Mouse (Mus musculus) neural tube, embryonic 15.5 days (tissue): ENCODE data around the gene Aldh1l1. TPM values are rescaled to one million over a fixed set of nuclear protein-coding genes. Genes with fewer than 3 reads are reported as not detected.

Experiments used
- ATAC-seq: fragments of 200-750 bp; cut with Nextera tagmentation; 2 replicates; pipeline ENCODE4 v1.8.0; 2017; ENCODE audit warnings: mild to moderate bottlenecking, moderate TSS enrichment, moderate library complexity; ENCODE audit not compliant: low FRiP score
- H3K27ac ChIP-seq: fragments of 300-500 bp; sonication (generic); replicated peaks from 2 replicates; pipeline ENCODE4 v1.5.1; 2015; ENCODE audit warnings: mild to moderate bottlenecking, inconsistent platforms
- H3K27me3 ChIP-seq: fragments of 300-500 bp; sonication (generic); replicated peaks from 2 replicates; pipeline ENCODE4 v1.6.1; 2015; ENCODE audit warnings: inconsistent platforms
- H3K36me3 ChIP-seq: fragments of 300-500 bp; sonication (generic); 2 replicates; pipeline ENCODE4 v1.6.1; 2015; ENCODE audit warnings: inconsistent platforms
- H3K4me1 ChIP-seq: fragments of 300-500 bp; sonication (generic); 2 replicates; pipeline ENCODE4 v1.6.1; 2015; ENCODE audit warnings: inconsistent platforms
- H3K4me2 ChIP-seq: fragments of 300-500 bp; sonication (generic); 2 replicates; pipeline ENCODE4 v1.6.1; 2015; ENCODE audit warnings: inconsistent platforms, mild to moderate bottlenecking, moderate library complexity
- H3K4me3 ChIP-seq: fragments of 300-500 bp; sonication (generic); replicated peaks from 2 replicates; pipeline ENCODE4 v1.5.1; 2015; ENCODE audit warnings: mild to moderate bottlenecking, inconsistent platforms
- H3K9ac ChIP-seq: fragments of 300-500 bp; sonication (generic); replicated peaks from 2 replicates; pipeline ENCODE4 v1.6.1; 2015; ENCODE audit warnings: mild to moderate bottlenecking, inconsistent platforms
- H3K9me3 ChIP-seq: fragments of 300-500 bp; sonication (generic); replicated peaks from 2 replicates; pipeline ENCODE4 v1.6.1; 2016; ENCODE audit warnings: inconsistent platforms
- WGBS: fragments of 180-500 bp; shearing (Covaris S2); methylation state at CpG from one replicate; pipeline ENCODE4 v1.1.7; 2015; ENCODE audit warnings: mixed read lengths; 5-methylcytosine and 5-hydroxymethylcytosine counted together
- polyA plus RNA-seq: library from polyadenylated mRNA; unstranded; fragments of >200 nt; fragmentation: Nextera tagmentation; extraction: Ambion mirVana; gene quantifications from 2 replicates; pipeline ENCODE4 v1.2.1, GENCODE M21; 2015

Gene Aldh1l1
- polyA plus RNA-seq, 1 experiment from 2014 or later: 68.2 TPM

- WGBS: 83% methylated on average over 4 of the region's 4 CpGs
- no peak for ATAC-seq
- H3K36me3 ChIP-seq: no peaks in the 10 kb centered on the region
These were observed 114.1 kb downstream of the Aldh1l1 start for GRCm38 (mm10) chr6:90600351-90600750.

DNA sequence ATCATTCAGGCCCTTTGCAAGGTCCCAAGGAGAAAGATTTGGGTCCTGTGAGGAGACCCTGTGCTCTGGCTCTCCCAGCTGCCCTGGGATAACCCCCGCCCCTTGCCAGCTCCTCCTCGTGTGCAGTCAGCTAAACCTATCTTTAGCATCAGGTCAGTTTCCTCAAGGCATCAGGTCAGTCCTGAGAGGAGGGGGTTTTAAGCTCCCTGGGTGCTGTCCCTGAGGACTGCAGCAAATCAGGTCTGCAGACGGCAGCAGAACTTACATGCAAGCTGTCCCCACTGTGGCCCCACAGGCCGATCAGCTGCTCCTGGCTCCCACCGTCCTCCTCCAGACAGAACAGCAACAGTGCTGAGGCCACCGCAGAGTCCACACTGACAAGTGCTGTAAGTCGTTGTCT lies 115.5 kb downstream of the Aldh1l1 start:
- no peaks in the 10 kb centered on the region for H3K27me3 ChIP-seq
- H3K9ac ChIP-seq: no peak overlapping the region
- H3K27ac ChIP-seq: no peak overlapping the region
- peaks cover 20% of the 10 kb centered on the region for H3K4me1 ChIP-seq
- no peaks in the 10 kb centered on the region for H3K9me3 ChIP-seq
- no peak for ATAC-seq
- no peak overlapping the region for H3K4me3 ChIP-seq
- no peak overlapping the region for H3K4me2 ChIP-seq
- 66% methylated on average over 7 of the region's 7 CpGs for WGBS
- H3K36me3 ChIP-seq: no peaks in the 10 kb centered on the region

More at GRCm38 (mm10) chr6:90600351-90600750, 114.1 kb downstream of the Aldh1l1 start:
- Histone ChIP-seq H3K4me2 (no peak overlapping the region), H3K9me3 (no peaks in the 10 kb centered on the region), H3K4me3 (no peak overlapping the region), H3K9ac (no peak overlapping the region), H3K27me3 (no peaks in the 10 kb centered on the region), H3K27ac (no peak overlapping the region), H3K4me1 (peaks cover 10% of the 10 kb centered on the region)

DNA sequence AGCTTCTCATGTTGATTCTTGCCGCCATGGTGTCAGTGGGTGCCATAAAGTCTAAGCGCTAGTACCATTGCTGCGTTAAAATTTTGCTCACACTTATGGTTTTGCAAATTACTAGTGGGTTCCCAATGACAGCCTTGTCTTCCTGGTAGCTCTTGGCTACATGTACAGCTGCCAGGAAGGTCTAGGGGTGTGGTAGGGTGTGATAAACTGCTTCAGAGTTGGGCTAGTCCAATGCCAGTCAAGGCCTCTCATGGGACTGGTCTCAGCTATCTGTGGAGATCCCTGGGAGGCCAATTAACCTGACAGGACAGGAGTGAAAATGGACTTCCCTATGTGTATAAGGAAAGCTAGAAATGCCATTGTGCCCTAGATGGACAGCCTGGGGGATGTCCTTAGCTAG lies 116.1 kb downstream of the Aldh1l1 start:
- Histone ChIP-seq H3K4me3 (no peak overlapping the region), H3K36me3 (no peaks in the 10 kb centered on the region), H3K27ac (no peak overlapping the region), H3K4me2 (no peak overlapping the region), H3K9me3 (no peaks in the 10 kb centered on the region), H3K4me1 (peaks cover 21% of the 10 kb centered on the region), H3K27me3 (no peaks in the 10 kb centered on the region), H3K9ac (no peak overlapping the region)
- no peak for ATAC-seq
- 98% methylated on average over 3 of the region's 3 CpGs for WGBS

- Histone ChIP-seq H3K4me3 (no peak overlapping the region), H3K27me3 (no peaks in the 10 kb centered on the region), H3K27ac (no peak overlapping the region), H3K9me3 (no peaks in the 10 kb centered on the region), H3K4me1 (peaks cover 21% of the 10 kb centered on the region), H3K36me3 (no peaks in the 10 kb centered on the region), H3K4me2 (no peak overlapping the region), H3K9ac (no peak overlapping the region)
- 72% methylated on average over 7 of the region's 7 CpGs for WGBS
- ATAC-seq: no peak
These were observed 116.9 kb downstream of the Aldh1l1 start for GRCm38 (mm10) chr6:90603126-90603525.

DNA sequence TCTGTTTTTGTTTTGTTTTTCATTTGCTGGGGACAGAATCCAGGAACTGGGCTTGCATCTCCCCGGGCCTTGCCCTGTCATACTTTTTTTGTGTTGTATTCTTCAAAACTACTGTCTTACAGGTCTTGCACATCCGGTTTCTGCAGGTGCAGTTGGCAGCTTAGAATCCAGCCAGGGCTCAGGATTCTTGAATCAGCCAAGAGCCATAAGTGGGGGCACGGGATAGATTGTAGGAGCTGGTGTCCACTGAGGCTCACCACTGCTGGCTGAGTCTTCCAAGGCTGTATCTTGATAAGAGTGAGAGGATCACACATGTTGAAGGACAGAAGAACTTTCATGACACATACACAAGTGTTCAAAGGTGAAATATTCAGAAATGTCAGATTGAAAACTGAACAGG lies 117.9 kb downstream of the Aldh1l1 start:
- peak; percentile 6; the same call in 1 of the 2 replicates for ATAC-seq
- H3K9me3 ChIP-seq: no peaks in the 10 kb centered on the region
- 0 out of 2 replicates have a peak overlapping the region, but pooled peaks have one; percentile 41 for H3K27ac ChIP-seq
- peak overlapping the region; percentile 84 for H3K4me2 ChIP-seq
- no peaks in the 10 kb centered on the region for H3K27me3 ChIP-seq
- peak overlapping the region; percentile 68 for H3K4me3 ChIP-seq
- no peaks in the 10 kb centered on the region for H3K36me3 ChIP-seq
- H3K9ac ChIP-seq: no peak overlapping the region
- 63% methylated on average over 3 of the region's 3 CpGs for WGBS
- peaks cover 21% of the 10 kb centered on the region for H3K4me1 ChIP-seq

- Histone ChIP-seq H3K9ac (peak within 1 kb of the TSS; percentile 73), H3K9me3 (no peaks in the 10 kb centered on the region), H3K27ac (peak within 1 kb of the TSS; percentile 41; the same call in 1 of the 2 replicates), H3K4me3 (peak within 1 kb of the TSS; percentile 68), H3K27me3 (no peaks in the 10 kb centered on the region), H3K4me1 (peaks cover 21% of the 10 kb centered on the region), H3K36me3 (no peaks in the 10 kb centered on the region), H3K4me2 (peak within 1 kb of the TSS; percentile 84)
- 1% methylated on average over 49 of the region's 49 CpGs for WGBS
- peak; percentile 90 for ATAC-seq
These were observed 118.5 kb downstream of the Aldh1l1 start, which contains the start of gene Slc41a3 for GRCm38 (mm10) chr6:90604533-90605297. TSS of gene Slc41a3 (plus strand) at chr6:90604725.

- 0 out of 2 replicates have a peak overlapping the region, but pooled peaks have one; percentile 37 for H3K27ac ChIP-seq
- no peaks in the 10 kb centered on the region for H3K9me3 ChIP-seq
- H3K4me3 ChIP-seq: peak overlapping the region; percentile 68
- peak overlapping the region; percentile 84 for H3K4me2 ChIP-seq
- H3K36me3 ChIP-seq: no peaks in the 10 kb centered on the region
- ATAC-seq: peak; percentile 1; the same call in 1 of the 2 replicates
- H3K27me3 ChIP-seq: no peaks in the 10 kb centered on the region
- peak overlapping the region; percentile 73 for H3K9ac ChIP-seq
- peaks cover 21% of the 10 kb centered on the region for H3K4me1 ChIP-seq
- WGBS: 10% methylated on average over 5 of the region's 5 CpGs
These were observed 119.1 kb downstream of the Aldh1l1 start for GRCm38 (mm10) chr6:90605298-90605665.

GRCm38 (mm10) chr6:90606538-90606937 lies 120.3 kb downstream of the Aldh1l1 start:
- H3K9ac ChIP-seq: no peak overlapping the region
- no peak for ATAC-seq
- no peak overlapping the region for H3K4me3 ChIP-seq
- peak overlapping the region; percentile 14; the same call in 1 of the 2 replicates for H3K4me2 ChIP-seq
- H3K27ac ChIP-seq: no peak overlapping the region
- H3K36me3 ChIP-seq: no peaks in the 10 kb centered on the region
- no peaks in the 10 kb centered on the region for H3K9me3 ChIP-seq
- no peaks in the 10 kb centered on the region for H3K27me3 ChIP-seq
- WGBS: 25% methylated on average over 7 of the region's 7 CpGs
- H3K4me1 ChIP-seq: peaks cover 21% of the 10 kb centered on the region

GRCm38 (mm10) chr6:90607196-90607595 lies 121.0 kb downstream of the Aldh1l1 start:
- Histone ChIP-seq H3K4me1 (peaks cover 21% of the 10 kb centered on the region), H3K4me3 (no peak overlapping the region), H3K36me3 (no peaks in the 10 kb centered on the region), H3K9me3 (no peaks in the 10 kb centered on the region), H3K9ac (no peak overlapping the region), H3K27ac (no peak overlapping the region), H3K27me3 (no peaks in the 10 kb centered on the region), H3K4me2 (no peak overlapping the region)
- WGBS: 23% methylated on average over 5 of the region's 5 CpGs
- no peak for ATAC-seq

DNA sequence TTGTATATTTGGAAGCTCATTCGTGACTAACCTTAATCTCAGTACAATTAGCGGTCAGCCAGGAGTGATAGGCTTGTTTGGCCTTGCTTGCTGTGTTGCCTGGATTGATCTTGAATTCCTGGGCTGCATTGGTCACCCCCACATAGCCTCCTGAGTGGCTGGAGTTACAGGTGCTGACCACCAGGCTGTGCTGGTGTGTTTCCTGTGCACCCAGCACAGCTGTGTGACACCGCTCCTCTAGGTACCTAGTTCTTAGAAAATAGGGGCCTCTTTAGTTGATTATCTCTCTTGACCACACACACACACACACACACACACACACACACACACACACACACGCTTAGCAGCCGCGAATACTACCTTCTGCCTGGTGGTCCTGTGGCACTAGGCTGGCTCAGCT lies 122.0 kb downstream of the Aldh1l1 start:
- Histone ChIP-seq H3K4me1 (peaks cover 21% of the 10 kb centered on the region), H3K9me3 (no peaks in the 10 kb centered on the region), H3K9ac (no peak overlapping the region), H3K36me3 (no peaks in the 10 kb centered on the region), H3K4me2 (no peak overlapping the region), H3K4me3 (no peak overlapping the region), H3K27ac (no peak overlapping the region), H3K27me3 (no peaks in the 10 kb centered on the region)
- ATAC-seq: no peak
- 74% methylated on average over 6 of the region's 6 CpGs for WGBS

GRCm38 (mm10) chr6:90610248-90610647 lies 124.0 kb downstream of the Aldh1l1 start:
- ATAC-seq: no peak
- Histone ChIP-seq H3K4me2 (no peak overlapping the region), H3K27me3 (no peaks in the 10 kb centered on the region), H3K4me3 (no peak overlapping the region), H3K9me3 (no peaks in the 10 kb centered on the region), H3K4me1 (peaks cover 11% of the 10 kb centered on the region), H3K36me3 (no peaks in the 10 kb centered on the region), H3K27ac (no peak overlapping the region), H3K9ac (no peak overlapping the region)
- WGBS: 94% methylated on average over 5 of the region's 5 CpGs

DNA sequence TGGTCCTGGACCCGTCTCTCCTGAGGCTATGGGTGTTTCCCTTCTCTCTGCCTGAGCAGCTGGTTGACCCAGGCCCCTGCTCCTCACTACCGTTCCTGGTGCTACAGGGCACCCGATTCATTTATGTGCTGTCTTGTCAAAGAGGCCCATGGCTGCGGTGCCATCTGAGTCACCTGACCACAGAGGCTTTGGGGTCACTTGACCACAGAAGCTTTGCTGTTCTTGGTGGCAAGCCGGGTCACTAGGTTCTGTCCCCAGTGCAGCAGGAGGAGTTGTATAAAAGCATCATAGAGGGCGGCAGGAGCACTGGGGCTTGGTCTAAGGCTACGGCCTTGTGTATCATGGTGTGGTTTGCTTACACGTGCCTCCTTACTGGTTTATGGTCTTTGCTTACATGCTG lies 127.0 kb downstream of the Aldh1l1 start:
- Histone ChIP-seq H3K27me3 (no peaks in the 10 kb centered on the region), H3K9ac (no peak overlapping the region), H3K9me3 (no peaks in the 10 kb centered on the region), H3K4me2 (no peak overlapping the region), H3K4me1 (no peaks in the 10 kb centered on the region), H3K4me3 (no peak overlapping the region), H3K27ac (no peak overlapping the region), H3K36me3 (no peaks in the 10 kb centered on the region)
- 81% methylated on average over 8 of the region's 8 CpGs for WGBS
- no peak for ATAC-seq
